Mouse (Mus musculus): ENCODE results near the gene Akap7.

Akap7 gene

DNA sequence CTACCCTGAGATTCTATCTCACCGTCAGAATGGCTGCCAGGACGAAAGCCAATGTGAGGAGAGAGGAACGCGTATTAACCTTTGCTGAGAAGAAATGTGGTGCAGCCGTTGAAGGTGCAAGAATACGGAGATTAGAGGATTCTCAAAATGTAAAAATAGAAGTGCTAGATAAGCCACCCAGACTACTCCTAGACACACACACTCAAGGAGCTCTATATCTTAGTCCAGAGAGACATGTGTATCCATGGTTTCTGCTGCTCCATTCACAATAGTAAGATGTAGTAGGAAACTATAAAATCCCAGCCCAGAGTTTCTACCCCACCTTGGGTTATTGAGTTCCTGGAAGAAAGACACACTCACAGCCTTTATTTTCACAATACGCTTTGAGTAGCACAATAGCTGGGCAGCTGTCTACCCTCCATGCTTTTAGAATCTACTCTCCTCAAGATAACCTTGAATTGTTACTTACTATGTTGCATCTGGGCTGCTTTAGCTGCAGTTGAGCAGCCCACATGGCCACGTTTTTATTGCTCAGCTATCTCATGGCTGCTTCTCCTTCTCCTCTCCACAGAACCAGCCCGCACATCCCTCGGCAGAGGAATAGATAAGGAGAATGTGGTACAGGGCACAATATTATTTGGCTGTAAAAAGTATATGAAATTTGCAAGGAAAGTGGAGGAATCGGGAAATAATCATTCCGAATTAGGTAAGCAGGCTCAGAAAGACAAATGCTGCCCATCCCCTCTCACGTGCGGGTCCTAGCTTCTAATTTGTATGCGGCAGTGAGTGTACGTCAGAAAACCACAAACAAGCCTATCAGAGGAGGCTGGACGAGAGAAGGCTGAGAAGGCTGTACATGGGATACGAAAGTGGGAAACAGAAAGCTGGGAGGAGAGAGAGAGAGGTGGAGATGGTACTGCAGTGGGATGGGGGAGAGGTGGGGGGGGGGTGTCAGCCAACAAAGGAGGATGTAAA lies 162.6 kb downstream of the Akap7 start:
- DNase-seq (ENCODE audit: extremely low read depth, low read depth, low spot score) = no peak

DNA sequence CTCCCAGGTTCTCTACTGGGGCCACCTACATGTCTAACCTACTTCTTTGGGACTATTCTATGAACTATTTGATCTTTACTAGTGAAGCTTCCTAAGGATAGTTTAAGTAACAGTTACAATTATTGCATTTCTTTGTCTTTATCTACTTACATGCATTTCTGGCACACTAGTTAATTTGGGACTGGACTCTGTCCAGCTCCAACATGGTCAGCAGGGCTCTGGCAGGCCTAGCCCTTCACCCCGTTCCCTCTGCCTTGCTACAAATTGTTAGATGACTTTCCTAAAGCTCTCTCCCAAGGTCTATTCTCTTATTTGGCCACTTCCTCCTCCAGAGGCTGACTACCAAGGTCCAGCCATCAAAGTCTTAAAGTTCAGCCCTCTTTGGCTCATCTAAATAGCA lies 165.9 kb downstream of the Akap7 start:
- DNase-seq (ENCODE audit: extremely low read depth, low read depth, low spot score) = no peak

DNA sequence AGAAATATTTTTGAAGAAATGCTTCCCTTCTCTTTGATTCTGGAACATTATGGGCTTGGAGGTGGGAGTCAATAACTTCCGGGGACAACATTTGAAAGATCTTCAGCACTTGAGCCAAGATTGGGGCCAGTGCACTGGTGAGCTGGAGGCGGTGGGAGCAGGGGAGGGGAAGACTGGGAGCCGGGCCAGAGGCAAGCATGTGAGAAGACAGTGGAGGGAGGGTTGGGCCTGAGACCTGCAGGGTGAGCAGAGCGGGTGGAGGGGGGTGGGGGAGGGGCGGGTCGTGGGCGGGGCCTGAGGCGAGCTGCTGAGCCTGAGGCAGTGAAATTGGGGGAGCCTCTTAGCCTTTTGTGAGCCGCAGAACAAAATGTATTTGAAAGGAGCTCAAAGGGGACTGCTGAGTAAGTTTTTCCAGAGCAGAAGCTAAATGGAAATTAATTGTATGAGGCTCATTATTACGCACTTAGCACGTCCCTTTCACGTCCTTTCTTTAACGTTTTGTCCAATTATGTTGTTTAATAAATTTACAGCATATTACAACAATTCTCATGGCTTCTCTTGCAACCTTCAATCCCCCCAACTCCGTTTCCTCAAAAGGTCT lies 167.4 kb downstream of the Akap7 start:
- DNase-seq (ENCODE audit: extremely low read depth, low read depth, low spot score) = no peak

DNA sequence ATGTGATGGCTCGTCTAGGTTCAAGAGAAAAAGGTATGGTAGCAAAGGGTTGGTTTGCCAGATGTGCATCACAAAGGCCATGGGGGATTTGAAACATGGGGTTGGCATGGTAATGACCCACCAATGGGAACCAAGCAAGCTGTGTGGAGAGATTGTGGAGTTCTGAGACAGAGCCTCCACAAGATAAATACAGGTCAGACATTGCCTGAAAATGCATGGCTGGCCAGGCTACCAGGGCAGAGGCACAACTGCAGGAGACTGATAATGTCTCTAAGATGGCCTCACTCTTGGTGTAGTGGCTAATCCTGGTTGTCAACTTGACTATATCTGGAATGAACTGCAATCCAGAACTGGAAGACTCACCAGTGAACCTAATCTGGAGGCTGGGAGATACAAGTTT lies 174.1 kb downstream of the Akap7 start:
- DNase-seq (ENCODE audit: extremely low read depth, low read depth, low spot score) = no peak

DNA sequence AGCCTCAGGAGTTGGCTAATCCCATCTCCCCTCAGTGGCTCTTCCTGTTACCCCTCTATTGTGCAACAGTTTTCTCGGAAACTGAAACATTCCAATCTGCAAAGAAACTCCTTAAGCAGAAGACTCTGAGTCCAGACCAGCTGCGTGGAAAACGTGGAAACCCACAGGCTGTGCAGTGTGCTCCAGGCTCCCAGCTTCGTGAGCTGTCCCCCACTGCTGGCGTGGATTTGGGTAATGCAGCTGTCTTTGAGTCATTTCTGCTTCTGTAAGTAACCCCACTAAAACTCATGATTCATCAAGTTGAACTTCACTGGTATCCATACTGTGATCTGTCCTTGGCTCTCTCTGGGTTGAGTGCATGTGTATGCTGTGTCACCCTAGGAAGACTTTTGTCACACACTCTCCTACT lies 179.2 kb downstream of the Akap7 start:
- DNase-seq (ENCODE audit: extremely low read depth, low read depth, low spot score) = no peak

DNA sequence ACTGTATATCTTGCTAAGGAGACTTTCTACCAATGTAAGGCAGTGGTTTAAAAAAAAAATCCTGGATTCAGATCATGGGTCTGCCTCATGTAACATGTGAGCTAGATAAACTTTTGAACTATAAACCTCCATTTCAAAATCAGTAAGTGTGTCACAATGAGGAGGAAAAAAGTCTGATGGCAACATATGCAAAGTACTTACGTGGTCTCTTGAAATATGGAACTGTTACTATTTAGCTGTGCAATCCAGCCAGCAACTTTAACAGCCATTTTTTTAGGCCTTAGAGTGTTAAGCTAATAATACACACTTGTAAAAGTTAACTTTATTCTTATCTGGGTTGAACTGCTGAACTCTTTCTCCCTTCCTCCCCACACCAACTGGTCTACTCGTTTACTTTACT lies 181.6 kb downstream of the Akap7 start:
- no peak for DNase-seq (ENCODE audit: extremely low read depth, low read depth, low spot score)

DNA sequence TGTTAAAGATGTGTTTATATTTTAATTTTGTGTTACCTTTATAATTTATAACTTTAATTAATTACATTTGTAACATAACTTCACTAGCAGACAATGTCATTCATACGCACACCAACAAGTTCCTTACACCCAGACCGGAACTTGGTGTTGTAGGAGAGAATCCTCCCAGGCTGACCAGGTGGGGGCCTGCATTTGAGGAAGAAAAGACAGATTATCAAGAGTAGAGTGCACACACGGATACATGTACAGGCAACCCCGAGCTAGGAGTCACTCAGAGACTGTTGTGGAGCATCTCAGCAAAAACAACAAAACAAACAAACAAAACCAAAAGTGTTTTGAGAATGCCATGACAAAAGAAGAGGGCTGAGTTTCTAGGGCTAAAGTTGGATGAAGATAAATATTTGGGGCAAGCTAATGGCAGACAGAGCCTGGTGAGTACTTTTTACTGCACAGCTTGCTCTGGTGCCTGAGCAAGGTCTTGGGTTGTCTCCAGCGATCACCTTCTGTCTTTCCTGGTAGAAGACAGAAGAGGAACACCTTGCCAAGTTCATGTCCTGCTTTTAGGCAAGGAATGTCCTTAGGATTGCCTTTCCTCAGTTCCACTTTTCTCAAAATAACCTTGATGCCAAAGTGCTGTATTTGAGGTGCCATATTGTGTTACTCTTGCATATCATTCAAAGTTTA lies 186.7 kb downstream of the Akap7 start:
- no peak for DNase-seq (ENCODE audit: extremely low read depth, low read depth, low spot score)

All from fat pad, adult 2 months (tissue).